Mouse (Mus musculus) embryonic fibroblast, embryonic 13.5 days (primary cell): Measurements from ENCODE around the gene Fst.

Experiments used
- CTCF ChIP-seq: IDR thresholded peaks from 2 replicates; pipeline ENCODE4 v1.5.1; 2011; ENCODE audit warnings: mild to moderate bottlenecking, control low read depth, low read length, moderate library complexity, borderline replicate concordance; ENCODE audit not compliant: insufficient read depth
- POLR2A ChIP-seq: IDR thresholded peaks from 2 replicates; pipeline ENCODE4 v1.6.1; 2011; ENCODE audit warnings: low read depth, mild to moderate bottlenecking, control low read depth, low read length, moderate library complexity

- TF ChIP-seq CTCF (no peak), POLR2A (no peak)
Observed at GRCm38 (mm10) chr13:114412326-114412725, 46.4 kb downstream of the Fst start.
